Mouse (Mus musculus) C2C12 (cell line): Measurements from ENCODE around the gene Mtrf1l. TPM values are rescaled to one million over a fixed set of nuclear protein-coding genes. Genes with fewer than 3 reads are reported as not detected.

Experiments used
- H3K27me3 ChIP-seq: one replicate; pipeline ENCODE4 v1.6.1; 2011; ENCODE audit not compliant: control insufficient read depth, insufficient read depth, insufficient read length
- H3K36me3 ChIP-seq: one replicate; pipeline ENCODE4 v1.6.1; 2011; ENCODE audit not compliant: control insufficient read depth, insufficient read depth
- H3K4me3 ChIP-seq: one replicate; pipeline ENCODE4 v1.5.1; 2011; ENCODE audit warnings: mild to moderate bottlenecking, control low read depth; ENCODE audit not compliant: poor library complexity, insufficient read depth, severe bottlenecking
- H3K79me2 ChIP-seq: one replicate; pipeline ENCODE4 v1.6.1; 2011; ENCODE audit not compliant: control insufficient read depth, insufficient read depth
- H3K79me3 ChIP-seq: one replicate; pipeline ENCODE4 v1.6.1; 2011; ENCODE audit warnings: low read depth, control low read depth
- H3ac ChIP-seq: one replicate; pipeline ENCODE3; 2011; ENCODE audit warnings: low read depth; ENCODE audit not compliant: control insufficient read depth, insufficient read length
- CEBPB ChIP-seq: IDR thresholded peaks from one replicate; pipeline ENCODE4 v1.6.1; 2011; ENCODE audit warnings: low read depth, mild to moderate bottlenecking, control low read depth, moderate library complexity
- CTCF ChIP-seq: IDR thresholded peaks from one replicate; pipeline ENCODE4 v1.5.1; 2011; ENCODE audit not compliant: control insufficient read depth, insufficient read depth, insufficient read length
- FOSL1 ChIP-seq: IDR thresholded peaks from one replicate; pipeline ENCODE4 v1.8.0; 2011; ENCODE audit warnings: mild to moderate bottlenecking, low read length; ENCODE audit not compliant: poor library complexity, insufficient read depth, severe bottlenecking
- MAX ChIP-seq: IDR thresholded peaks from one replicate; pipeline ENCODE4 v1.6.1; 2011; ENCODE audit warnings: mild to moderate bottlenecking, control low read depth
- MYOD1 ChIP-seq: IDR thresholded peaks from one replicate; pipeline ENCODE4 v1.6.1; 2011; ENCODE audit warnings: low read depth; ENCODE audit not compliant: control insufficient read depth, insufficient read length
- MYOG ChIP-seq: IDR thresholded peaks from one replicate; pipeline ENCODE4 v1.6.1; 2011; ENCODE audit not compliant: control insufficient read depth, insufficient read length; ENCODE audit errors: extremely low read depth
- USF1 ChIP-seq: IDR thresholded peaks from one replicate; pipeline ENCODE4 v1.6.1; 2011; ENCODE audit warnings: low read depth, mild to moderate bottlenecking, control low read depth, moderate library complexity
- polyA plus RNA-seq: library from polyadenylated mRNA; unstranded; fragments of >200 nt; fragmentation: generic; extraction: Trizol; gene quantifications from one replicate; pipeline ENCODE4 v1.2.1, GENCODE M21; 2012; ENCODE audit warnings: missing spikeins

Gene Mtrf1l
- polyA plus RNA-seq, 1 experiment = 2.9 TPM

GRCm38 (mm10) chr10:5859729-5860128 is 36.0 kb upstream of the Mtrf1l start:
- H3K27me3 ChIP-seq = no peaks in the 10 kb centered on the region
- H3K79me3 ChIP-seq = no peaks in the 10 kb centered on the region
- H3K79me2 ChIP-seq = no peaks in the 10 kb centered on the region
- no peak overlapping the region for H3ac ChIP-seq
- no peak overlapping the region for H3K4me3 ChIP-seq
- H3K36me3 ChIP-seq = peaks cover 20% of the 10 kb centered on the region
- TF ChIP-seq USF1 = no peak
- TF ChIP-seq MYOD1 = no peak
- TF ChIP-seq FOSL1 = no peak
- TF ChIP-seq CEBPB = no peak
- TF ChIP-seq MAX = no peak
- TF ChIP-seq MYOG = no peak
- no peak for TF ChIP-seq CTCF

DNA sequence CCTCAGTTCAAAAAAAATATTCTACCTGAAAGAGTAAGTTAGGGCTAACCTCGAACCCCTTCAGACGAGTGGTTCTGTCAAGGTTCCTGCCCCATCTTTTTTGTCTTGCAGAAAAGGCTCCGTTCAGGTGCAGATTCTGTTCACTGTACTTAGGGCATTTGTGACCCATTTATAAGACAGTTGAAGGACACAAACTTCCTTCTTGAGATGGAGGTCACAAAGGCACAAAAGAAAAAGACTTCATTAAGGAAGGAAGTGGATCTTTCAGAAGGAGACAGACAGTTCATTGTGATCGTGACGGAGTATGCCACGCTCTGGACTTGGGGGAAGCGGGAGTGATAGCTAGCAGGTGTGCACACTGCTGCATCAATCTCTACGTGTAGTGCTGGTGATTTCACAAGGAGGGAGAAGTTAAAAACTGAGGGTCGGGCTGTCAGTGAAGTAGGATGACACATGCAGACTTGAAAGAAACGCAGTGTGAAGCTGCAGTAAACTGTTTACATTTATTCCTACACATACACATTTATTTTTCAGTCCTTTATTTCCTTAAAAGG is 34.4 kb upstream of the Mtrf1l start:
- Histone ChIP-seq H3K79me3 (no peaks in the 10 kb centered on the region), H3K36me3 (peaks cover 20% of the 10 kb centered on the region), H3K27me3 (no peaks in the 10 kb centered on the region), H3K4me3 (no peak overlapping the region), H3K79me2 (no peaks in the 10 kb centered on the region), H3ac (no peak overlapping the region)
- TF ChIP-seq MAX (no peak), USF1 (no peak), FOSL1 (no peak), MYOD1 (no peak), CTCF (no peak), MYOG (no peak), CEBPB (no peak)

GRCm38 (mm10) chr10:5853290-5853868 is 29.7 kb upstream of the Mtrf1l start:
- Histone ChIP-seq H3K79me3 (no peaks in the 10 kb centered on the region), H3K4me3 (no peak overlapping the region), H3ac (no peak overlapping the region), H3K27me3 (no peaks in the 10 kb centered on the region), H3K36me3 (no peaks in the 10 kb centered on the region), H3K79me2 (no peaks in the 10 kb centered on the region)
- no peak for TF ChIP-seq CTCF
- no peak for TF ChIP-seq FOSL1
- TF ChIP-seq MYOD1 = no peak
- TF ChIP-seq MAX = no peak
- TF ChIP-seq MYOG = no peak

GRCm38 (mm10) chr10:5846939-5847338 is 23.2 kb upstream of the Mtrf1l start:
- Histone ChIP-seq H3K27me3 (no peaks in the 10 kb centered on the region), H3K79me2 (no peaks in the 10 kb centered on the region), H3K36me3 (peaks cover 6% of the 10 kb centered on the region), H3ac (no peak overlapping the region), H3K4me3 (no peak overlapping the region), H3K79me3 (no peaks in the 10 kb centered on the region)
- TF ChIP-seq MYOD1 (no peak), MAX (no peak), FOSL1 (no peak), CEBPB (no peak), MYOG (no peak), USF1 (no peak), CTCF (no peak)

DNA sequence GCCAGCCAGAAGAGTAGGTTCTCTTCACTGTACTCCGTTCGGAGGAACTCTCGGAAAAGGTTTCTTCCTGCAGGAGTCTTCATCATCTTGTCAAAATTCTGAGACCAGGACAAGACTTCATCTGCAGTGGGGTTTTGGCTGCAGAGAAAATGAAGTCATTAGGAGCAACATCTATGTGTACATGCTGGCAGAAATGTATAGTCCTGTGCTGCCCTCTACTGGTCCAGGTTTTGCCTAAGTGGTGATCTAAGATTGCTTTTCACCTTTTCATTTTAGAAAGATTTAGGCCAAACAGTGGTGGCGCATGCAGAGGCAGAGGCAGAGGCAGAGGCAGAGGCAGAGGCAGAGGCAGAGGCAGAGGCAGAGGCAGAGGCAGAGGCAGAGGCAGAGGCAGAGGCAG is 17.7 kb upstream of the Mtrf1l start:
- no peak for TF ChIP-seq MYOG
- TF ChIP-seq MAX = no peak
- TF ChIP-seq MYOD1 = no peak
- peak; percentile 14 for TF ChIP-seq CTCF
- no peak overlapping the region for H3K4me3 ChIP-seq
- no peaks in the 10 kb centered on the region for H3K79me2 ChIP-seq
- H3ac ChIP-seq = no peak overlapping the region
- peaks cover 15% of the 10 kb centered on the region for H3K36me3 ChIP-seq
- H3K27me3 ChIP-seq = no peaks in the 10 kb centered on the region
- no peaks in the 10 kb centered on the region for H3K79me3 ChIP-seq

DNA sequence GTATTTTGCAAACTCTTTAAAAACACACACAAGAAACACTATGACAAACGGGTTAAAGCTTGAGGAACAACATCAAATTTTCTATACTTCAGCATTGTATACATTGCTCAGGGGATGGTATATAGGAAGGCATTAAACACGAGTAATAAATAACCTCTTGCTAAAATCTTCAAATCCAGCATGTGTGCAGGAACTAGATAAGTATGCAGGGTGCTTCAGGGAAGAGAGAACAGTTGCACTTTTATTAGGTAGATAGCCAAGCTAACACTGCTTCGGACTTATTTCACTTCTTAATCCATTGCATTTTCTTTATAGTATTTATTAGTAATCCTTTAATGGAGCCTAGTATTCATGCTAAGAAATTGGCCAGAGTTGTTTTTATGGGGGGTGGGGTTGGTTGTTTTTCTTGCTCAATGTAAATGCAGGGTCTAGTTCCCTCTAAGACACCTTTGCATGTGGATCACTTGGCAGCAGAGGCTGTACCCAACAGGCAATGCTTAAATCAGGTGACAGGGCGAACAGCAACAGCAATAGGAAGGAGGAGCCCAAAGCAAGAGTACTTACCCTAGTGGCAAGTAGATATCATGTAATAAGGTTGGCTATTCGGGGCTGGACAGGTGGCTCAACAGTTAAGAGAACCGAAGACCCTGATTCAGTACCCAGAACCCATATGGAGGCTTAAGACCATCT is 2.8 kb upstream of the Mtrf1l start:
- H3K4me3 ChIP-seq = no peak overlapping the region
- peaks cover 6% of the 10 kb centered on the region for H3K36me3 ChIP-seq
- TF ChIP-seq MYOG (no peak), MYOD1 (no peak), FOSL1 (no peak), MAX (no peak), USF1 (no peak), CTCF (no peak), CEBPB (no peak)
- peaks cover 3% of the 10 kb centered on the region for H3K27me3 ChIP-seq
- peaks cover 22% of the 10 kb centered on the region for H3K79me2 ChIP-seq
- no peak overlapping the region for H3ac ChIP-seq
- H3K79me3 ChIP-seq = peaks cover 16% of the 10 kb centered on the region
